ENCODE assay signal across 22 mouse cellular contexts in genomic region chr2:116768459-116769047, GRCm38 (mm10).
A peak's percentile ranks its signal among the peaks of the same experiment; 100 is the strongest.
DNase-seq lines count a peak whose midpoint lies in the region; ATAC-seq and TF ChIP-seq lines count a peak whose summit lies in the region.
"Had no signal": no experiment of that assay in that cellular context is flagged by ENCODE, and none has a peak within 500 bp of the region (broad histone marks: within the 10 kb centered on the region; RNA-seq: fewer than 3 reads in every experiment).

No protein-coding gene starts in this region.

- DNase-seq in heart, postnatal 25 days (ENCODE audit: low spot score), result no peak
- DNase-seq in midbrain, postnatal 0 days (ENCODE audit: low spot score), result no peak
- DNase-seq in liver, result no peak
- DNase-seq: adrenal gland, postnatal 10 days; cerebellum, adult 8-10 months; cerebellum, postnatal 36 days; kidney, adult 11 months; layer of hippocampus, postnatal 36 days; liver, embryonic 13.5 days; lung, adult 2 months; lung, postnatal 14 days; retina, postnatal 1 day had no signal

- no peak for TF ChIP-seq CTCF in midbrain, postnatal 0 days (IDR thresholded peaks at IDR 0.05)

- H3K27me3 ChIP-seq in heart, embryonic 15.5 days, result peaks cover 8% of the 10 kb centered on the region; the same call in 1 of the 2 replicates
- no peaks in the 10 kb centered on the region for H3K27me3 ChIP-seq in midbrain, embryonic 15.5 days (replicated peaks)
- H3K27me3 ChIP-seq in midbrain, embryonic 16.5 days (ENCODE audit: control insufficient read depth, insufficient read depth, low read depth, low read length), result no peaks in the 10 kb centered on the region
- no peaks in the 10 kb centered on the region for H3K27me3 ChIP-seq in forebrain, embryonic 13.5 days
- no peaks in the 10 kb centered on the region for H3K27me3 ChIP-seq in midbrain, postnatal 0 days (ENCODE audit: insufficient read depth, low read length)
- H3K27me3 ChIP-seq: embryonic facial prominence, embryonic 13.5 days; kidney, embryonic 15.5 days; limb, embryonic 13.5 days; liver, embryonic 13.5 days; neural tube, embryonic 12.5 days had no signal

- no peaks in the 10 kb centered on the region for H3K36me3 ChIP-seq in heart, embryonic 15.5 days
- no peaks in the 10 kb centered on the region for H3K36me3 ChIP-seq in midbrain, embryonic 15.5 days (replicated peaks)
- no peaks in the 10 kb centered on the region for H3K36me3 ChIP-seq in midbrain, embryonic 16.5 days (ENCODE audit: control insufficient read depth, insufficient read depth, low read length)
- H3K36me3 ChIP-seq in forebrain, embryonic 13.5 days (ENCODE audit: poor library complexity, severe bottlenecking), result no peaks in the 10 kb centered on the region
- no peaks in the 10 kb centered on the region for H3K36me3 ChIP-seq in midbrain, postnatal 0 days (ENCODE audit: insufficient read depth, low read length)
- H3K36me3 ChIP-seq: embryonic facial prominence, embryonic 13.5 days; hindbrain, embryonic 10.5 days; kidney, embryonic 15.5 days; limb, embryonic 13.5 days; liver, embryonic 13.5 days; neural tube, embryonic 12.5 days had no signal

- no peak overlapping the region for H3K27ac ChIP-seq in heart, embryonic 15.5 days
- H3K27ac ChIP-seq in midbrain, embryonic 15.5 days, result no peak overlapping the region
- H3K27ac ChIP-seq in midbrain, embryonic 16.5 days (ENCODE audit: low read length), result no peak overlapping the region
- no peak overlapping the region for H3K27ac ChIP-seq in forebrain, embryonic 13.5 days
- H3K27ac ChIP-seq in midbrain, postnatal 0 days (ENCODE audit: low read depth, low read length), result no peak overlapping the region
- H3K27ac ChIP-seq: embryonic facial prominence, embryonic 13.5 days; hindbrain, embryonic 10.5 days; kidney, embryonic 15.5 days; limb, embryonic 13.5 days; liver, embryonic 13.5 days; neural tube, embryonic 12.5 days had no signal

- H3K9me3 ChIP-seq in heart, embryonic 15.5 days (replicated peaks), result no peaks in the 10 kb centered on the region
- H3K9me3 ChIP-seq in midbrain, embryonic 15.5 days, result no peaks in the 10 kb centered on the region
- no peaks in the 10 kb centered on the region for H3K9me3 ChIP-seq in midbrain, embryonic 16.5 days (replicated peaks; ENCODE audit: control insufficient read depth, low read length, poor library complexity, severe bottlenecking)
- H3K9me3 ChIP-seq in forebrain, embryonic 13.5 days (replicated peaks), result no peaks in the 10 kb centered on the region
- no peaks in the 10 kb centered on the region for H3K9me3 ChIP-seq in midbrain, postnatal 0 days (ENCODE audit: low read length)
- H3K9me3 ChIP-seq: embryonic facial prominence, embryonic 13.5 days; hindbrain, embryonic 10.5 days; kidney, embryonic 15.5 days; limb, embryonic 13.5 days; liver, embryonic 13.5 days; neural tube, embryonic 12.5 days had no signal

- intact Hi-C loops in heart, postnatal 25 days (cut with DNase I), result no loop called here

- 0 out of 2 replicates have a peak, but pooled peaks cover 6% of the 10 kb centered on the region for H3K4me1 ChIP-seq in heart, embryonic 15.5 days (replicated peaks)
- peaks cover 3% of the 10 kb centered on the region; the same call in 1 of the 2 replicates for H3K4me1 ChIP-seq in midbrain, embryonic 15.5 days
- H3K4me1 ChIP-seq in midbrain, embryonic 16.5 days (ENCODE audit: control insufficient read depth, insufficient read depth, low read length), result peaks cover 2% of the 10 kb centered on the region; the same call in 1 of the 2 replicates
- H3K4me1 ChIP-seq in forebrain, embryonic 13.5 days, result peaks cover 16% of the 10 kb centered on the region
- H3K4me1 ChIP-seq in midbrain, postnatal 0 days (ENCODE audit: insufficient read depth, low read length), result no peaks in the 10 kb centered on the region
- H3K4me1 ChIP-seq: embryonic facial prominence, embryonic 13.5 days; hindbrain, embryonic 10.5 days; kidney, embryonic 15.5 days; liver, embryonic 13.5 days; neural tube, embryonic 12.5 days had no signal

- ATAC-seq in heart, embryonic 15.5 days (replicated peaks; ENCODE audit: insufficient number of reproducible peaks, insufficient read depth, low FRiP score, low read depth), result no peak
- ATAC-seq in midbrain, embryonic 15.5 days (replicated peaks), result no peak; the same call in 1 of the 2 replicates
- no peak; the same call in 1 of the 2 replicates for ATAC-seq in midbrain, embryonic 16.5 days
- peak; percentile 84 for ATAC-seq in forebrain, embryonic 13.5 days
- ATAC-seq in midbrain, postnatal 0 days (ENCODE audit: low FRiP score), result peak; percentile 16; the same call in 1 of the 2 replicates

- 41% methylated on average over 15 of the region's 15 CpGs for WGBS in heart, embryonic 15.5 days
- WGBS in midbrain, embryonic 15.5 days, result 55% methylated on average over 15 of the region's 15 CpGs
- WGBS in midbrain, embryonic 16.5 days, result 53% methylated on average over 15 of the region's 15 CpGs
- WGBS in forebrain, embryonic 13.5 days, result 41% methylated on average over 15 of the region's 15 CpGs
- WGBS in midbrain, postnatal 0 days, result 54% methylated on average over 15 of the region's 15 CpGs

- peak overlapping the region; percentile 47 for H3K4me2 ChIP-seq in heart, embryonic 15.5 days
- H3K4me2 ChIP-seq in midbrain, embryonic 15.5 days, result 0 out of 2 replicates have a peak overlapping the region, but pooled peaks have one; percentile 3
- H3K4me2 ChIP-seq in midbrain, embryonic 16.5 days (ENCODE audit: low read length), result no peak overlapping the region; the same call in 1 of the 2 replicates
- no peak overlapping the region for H3K4me2 ChIP-seq in forebrain, embryonic 13.5 days
- H3K4me2 ChIP-seq in midbrain, postnatal 0 days (ENCODE audit: low read depth, low read length, poor library complexity, severe bottlenecking), result no peak overlapping the region
- H3K4me2 ChIP-seq: embryonic facial prominence, embryonic 13.5 days; kidney, embryonic 15.5 days; limb, embryonic 13.5 days; liver, embryonic 13.5 days; neural tube, embryonic 12.5 days had no signal

- H3K4me3 ChIP-seq in heart, embryonic 15.5 days, result no peak overlapping the region
- no peak overlapping the region for H3K4me3 ChIP-seq in midbrain, embryonic 15.5 days
- H3K4me3 ChIP-seq in midbrain, embryonic 16.5 days (ENCODE audit: low read depth, low read length), result no peak overlapping the region
- H3K4me3 ChIP-seq in forebrain, embryonic 13.5 days, result no peak overlapping the region
- H3K4me3 ChIP-seq in midbrain, postnatal 0 days (ENCODE audit: low read depth, low read length), result no peak overlapping the region
- H3K4me3 ChIP-seq: embryonic facial prominence, embryonic 13.5 days; erythroblast, embryonic 14.5 days; hindbrain, embryonic 10.5 days; kidney, embryonic 15.5 days; limb, embryonic 13.5 days; liver, embryonic 13.5 days; neural tube, embryonic 12.5 days had no signal

- no peak overlapping the region for H3K9ac ChIP-seq in heart, embryonic 15.5 days
- H3K9ac ChIP-seq in midbrain, embryonic 15.5 days, result no peak overlapping the region
- no peak overlapping the region for H3K9ac ChIP-seq in midbrain, embryonic 16.5 days (ENCODE audit: low read depth, low read length)
- H3K9ac ChIP-seq in forebrain, embryonic 13.5 days, result no peak overlapping the region
- no peak overlapping the region for H3K9ac ChIP-seq in midbrain, postnatal 0 days (replicated peaks; ENCODE audit: low read length, poor library complexity, severe bottlenecking)
- H3K9ac ChIP-seq: embryonic facial prominence, embryonic 13.5 days; kidney, embryonic 15.5 days; limb, embryonic 13.5 days; liver, embryonic 13.5 days; neural tube, embryonic 12.5 days had no signal

Comparison
In these comparisons a context has a peak if more than half of its experiments do, and no peak if none do; other contexts are left out.
1. ATAC-seq: peak in forebrain, embryonic 13.5 days (single experiment) and midbrain, postnatal 0 days (single experiment); none in heart, embryonic 15.5 days (single experiment), midbrain, embryonic 15.5 days (single experiment) and midbrain, embryonic 16.5 days (single experiment).
2. H3K4me2 ChIP-seq: peak in heart, embryonic 15.5 days (single experiment) and midbrain, embryonic 15.5 days (single experiment); none in midbrain, embryonic 16.5 days (single experiment), forebrain, embryonic 13.5 days (single experiment) and midbrain, postnatal 0 days (single experiment).